Mouse (Mus musculus): ENCODE results near the gene Ccdc34.

DNA sequence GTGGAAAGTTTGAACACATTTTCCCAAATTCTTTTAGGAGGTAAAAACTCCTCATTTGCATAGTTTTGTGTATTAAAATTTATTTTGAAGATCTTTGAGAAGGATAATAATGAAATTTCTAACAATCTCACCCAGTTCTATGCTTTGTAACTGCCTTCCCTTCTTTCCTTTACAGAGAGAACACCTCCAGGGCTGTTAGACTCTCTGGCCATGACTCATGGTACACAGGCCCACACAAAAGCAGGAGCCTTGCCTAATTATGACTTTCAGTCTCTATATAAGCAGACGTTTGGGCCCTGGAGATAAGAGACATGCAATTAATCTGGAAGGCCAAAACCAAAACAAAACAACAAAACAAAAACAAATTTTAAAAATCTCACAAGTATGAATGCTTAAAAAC, 182.0 kb downstream of the Ccdc34 start:
- TF ChIP-seq CTCF (IDR thresholded peaks at IDR 0.05; ENCODE audit: low read depth, low read length) (no peak), EP300 (IDR thresholded peaks at IDR 0.05; ENCODE audit: insufficient read depth, low read depth, low read length) (no peak)

Data from ES-Bruce4 (cell line).